Mouse (Mus musculus) forebrain, embryonic 10.5 days (tissue): Measurements from ENCODE around the gene Exoc6b. TPM values are rescaled to one million over a fixed set of nuclear protein-coding genes. Genes with fewer than 3 reads are reported as not detected.

ENCODE experiments used
- DNase-seq: peaks from one replicate; pipeline ENCODE4 v3.0.0-alpha.2; 2017; ENCODE audit warnings: low spot score; ENCODE audit errors: extremely low spot score
- H3K27ac ChIP-seq: fragments of 300-500 bp; sonication (generic); 2 replicates; pipeline ENCODE4 v1.5.1; 2016; ENCODE audit warnings: mild to moderate bottlenecking
- H3K27me3 ChIP-seq: fragments of 300-500 bp; sonication (generic); 2 replicates; pipeline ENCODE4 v1.6.1; 2016; ENCODE audit warnings: mild to moderate bottlenecking; ENCODE audit not compliant: poor library complexity, severe bottlenecking
- H3K36me3 ChIP-seq: fragments of 300-500 bp; sonication (generic); replicated peaks from 2 replicates; pipeline ENCODE4 v1.6.1; 2016; ENCODE audit warnings: mild to moderate bottlenecking, moderate library complexity
- H3K4me1 ChIP-seq: fragments of 300-500 bp; sonication (generic); 2 replicates; pipeline ENCODE4 v1.6.1; 2016
- H3K4me3 ChIP-seq: fragments of 300-500 bp; sonication (generic); 2 replicates; pipeline ENCODE4 v1.5.1; 2016; ENCODE audit warnings: mild to moderate bottlenecking, moderate library complexity
- H3K9me3 ChIP-seq: fragments of 300-500 bp; sonication (generic); 2 replicates; pipeline ENCODE4 v1.6.1; 2016; ENCODE audit warnings: mild to moderate bottlenecking, moderate library complexity
- WGBS: fragments of 180-500 bp; shearing (Covaris S2); methylation state at CpG from one replicate; pipeline ENCODE4 v1.1.7; 2016; 5-methylcytosine and 5-hydroxymethylcytosine counted together
- polyA plus RNA-seq: library from polyadenylated mRNA; unstranded; fragments of >200 nt; fragmentation: Nextera tagmentation; extraction: Ambion mirVana; gene quantifications from 2 replicates; pipeline ENCODE4 v1.2.1, GENCODE M21; 2016

The Exoc6b gene
- polyA plus RNA-seq, 1 experiment from 2014 or later: 21.7 TPM

DNA sequence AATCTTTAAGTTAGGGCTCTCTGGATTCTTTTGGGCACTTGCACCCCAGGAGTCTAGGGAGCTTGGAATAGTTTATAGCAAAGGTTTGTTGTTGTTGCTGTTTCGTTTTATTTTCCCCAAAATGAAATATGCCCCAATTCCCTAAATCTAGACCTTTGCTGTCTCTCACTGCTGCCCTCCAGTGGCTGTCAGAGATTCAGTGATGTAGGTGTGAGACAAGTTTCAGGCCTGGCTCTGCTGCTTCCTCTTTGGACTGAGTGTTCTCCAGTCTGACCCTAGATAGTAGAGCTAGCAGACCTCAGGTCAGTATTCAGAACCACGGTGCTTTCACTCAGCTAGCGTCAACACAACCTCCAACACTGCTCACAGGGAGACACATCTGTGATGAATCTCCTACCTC is 332.4 kb downstream of the Exoc6b start:
- H3K27ac ChIP-seq: no peak overlapping the region
- H3K36me3 ChIP-seq: no peaks in the 10 kb centered on the region
- no peak for DNase-seq
- no peaks in the 10 kb centered on the region for H3K9me3 ChIP-seq
- peaks cover 6% of the 10 kb centered on the region for H3K4me1 ChIP-seq
- WGBS: 72% methylated on average over 3 of the region's 3 CpGs
- H3K27me3 ChIP-seq: no peaks in the 10 kb centered on the region
- no peak overlapping the region for H3K4me3 ChIP-seq

DNA sequence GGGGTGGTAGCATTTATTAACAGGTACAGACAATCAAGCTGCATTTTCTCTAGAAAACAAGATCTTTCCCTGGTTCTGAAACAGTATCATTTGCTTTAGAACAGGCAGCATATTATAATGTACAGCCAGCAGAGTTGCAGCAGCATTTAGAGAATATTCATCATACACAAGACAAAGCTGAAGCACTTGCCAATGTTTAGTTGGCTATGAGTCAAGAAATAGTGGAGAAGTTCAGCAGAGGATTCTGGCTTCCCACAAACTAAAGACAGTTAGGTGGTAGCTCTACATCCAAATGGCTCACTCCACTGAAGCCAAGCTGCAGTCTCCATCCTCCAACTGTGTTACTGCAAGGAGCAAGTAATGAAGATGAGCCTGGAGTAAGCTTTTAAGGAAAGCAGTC is 342.4 kb downstream of the Exoc6b start:
- no peaks in the 10 kb centered on the region for H3K27me3 ChIP-seq
- no peaks in the 10 kb centered on the region for H3K4me1 ChIP-seq
- peaks cover 3% of the 10 kb centered on the region; the same call in 1 of the 2 replicates for H3K9me3 ChIP-seq
- H3K36me3 ChIP-seq: no peaks in the 10 kb centered on the region
- no peak for DNase-seq
- no peak overlapping the region for H3K4me3 ChIP-seq
- H3K27ac ChIP-seq: no peak overlapping the region

- H3K4me1 ChIP-seq: no peaks in the 10 kb centered on the region
- H3K36me3 ChIP-seq: no peaks in the 10 kb centered on the region
- WGBS: 92% methylated on average over 11 of the region's 11 CpGs
- H3K27me3 ChIP-seq: no peaks in the 10 kb centered on the region
- H3K4me3 ChIP-seq: no peak overlapping the region
- H3K27ac ChIP-seq: no peak overlapping the region
- DNase-seq: no peak
- no peaks in the 10 kb centered on the region for H3K9me3 ChIP-seq
Measured at GRCm38 (mm10) chr6:84713171-84713570, 356.1 kb downstream of the Exoc6b start.

- Histone ChIP-seq H3K9me3 (no peaks in the 10 kb centered on the region), H3K4me3 (no peak overlapping the region), H3K4me1 (no peaks in the 10 kb centered on the region), H3K27me3 (no peaks in the 10 kb centered on the region), H3K36me3 (no peaks in the 10 kb centered on the region), H3K27ac (no peak overlapping the region)
- no peak for DNase-seq
- 83% methylated on average over 6 of the region's 6 CpGs for WGBS
Measured at GRCm38 (mm10) chr6:84710831-84711230, 358.5 kb downstream of the Exoc6b start.

- no peaks in the 10 kb centered on the region for H3K4me1 ChIP-seq
- H3K27ac ChIP-seq: no peak overlapping the region
- H3K36me3 ChIP-seq: no peaks in the 10 kb centered on the region
- 85% methylated on average over 4 of the region's 4 CpGs for WGBS
- no peak for DNase-seq
- no peak overlapping the region for H3K4me3 ChIP-seq
- H3K27me3 ChIP-seq: no peaks in the 10 kb centered on the region
- H3K9me3 ChIP-seq: no peaks in the 10 kb centered on the region
Measured at GRCm38 (mm10) chr6:84708631-84709030, 360.7 kb downstream of the Exoc6b start.

- 91% methylated on average over 5 of the region's 5 CpGs for WGBS
Measured at GRCm38 (mm10) chr6:84699579-84699978, 369.7 kb downstream of the Exoc6b start.

GRCm38 (mm10) chr6:84698288-84698673 is 371.0 kb downstream of the Exoc6b start:
- Histone ChIP-seq H3K9me3 (no peaks in the 10 kb centered on the region), H3K27me3 (no peaks in the 10 kb centered on the region), H3K4me1 (peaks cover 30% of the 10 kb centered on the region), H3K36me3 (no peaks in the 10 kb centered on the region), H3K4me3 (no peak overlapping the region), H3K27ac (no peak overlapping the region)
- no peak for DNase-seq
- WGBS: 66% methylated on average over 1 of the region's 1 CpGs

More at GRCm38 (mm10) chr6:84699579-84699978, 369.7 kb downstream of the Exoc6b start:
- H3K9me3 ChIP-seq: no peaks in the 10 kb centered on the region
- H3K4me3 ChIP-seq: no peak overlapping the region
- H3K27ac ChIP-seq: no peak overlapping the region
- H3K36me3 ChIP-seq: no peaks in the 10 kb centered on the region
- H3K4me1 ChIP-seq: peaks cover 30% of the 10 kb centered on the region
- H3K27me3 ChIP-seq: no peaks in the 10 kb centered on the region
- DNase-seq: no peak

DNA sequence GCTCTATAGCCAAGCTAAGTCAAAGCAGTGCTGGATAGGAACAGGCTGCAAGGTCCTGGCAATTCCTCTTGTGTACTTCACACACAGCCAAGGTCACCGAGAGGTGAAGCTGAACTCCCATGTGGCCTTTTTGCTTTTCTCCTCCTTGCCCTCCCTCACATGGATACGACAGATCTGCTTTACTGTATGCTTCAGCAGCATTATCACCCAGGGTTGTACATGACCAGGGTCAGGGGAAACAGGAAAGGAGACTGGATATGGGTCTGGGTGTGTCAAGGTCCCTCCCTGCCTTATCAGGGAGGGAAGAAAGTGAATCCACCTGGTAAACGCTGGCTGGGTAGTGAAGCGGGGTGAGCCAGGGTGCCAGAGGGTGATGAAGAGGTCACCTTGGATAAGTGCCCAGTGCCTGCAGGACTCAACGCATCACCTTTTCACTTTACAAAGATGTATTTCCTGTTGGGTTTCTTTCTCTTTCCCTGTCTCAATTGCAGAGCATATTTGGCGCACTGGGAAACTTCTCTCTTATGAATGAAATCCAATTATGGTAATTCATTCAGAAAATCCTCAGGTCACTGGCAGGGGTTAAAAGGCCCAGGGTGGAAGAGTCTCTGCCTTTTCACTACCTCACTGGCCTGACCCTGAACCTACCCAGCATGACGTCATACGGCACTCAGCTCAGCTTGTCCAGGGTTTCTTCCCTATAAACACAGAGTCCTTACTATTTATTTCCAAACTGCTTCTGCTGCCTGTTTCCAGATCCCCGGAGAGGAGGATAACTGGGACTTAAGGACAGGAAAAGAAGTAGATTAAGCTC is 371.6 kb downstream of the Exoc6b start:
- WGBS: 51% methylated on average over 9 of the region's 9 CpGs

DNA sequence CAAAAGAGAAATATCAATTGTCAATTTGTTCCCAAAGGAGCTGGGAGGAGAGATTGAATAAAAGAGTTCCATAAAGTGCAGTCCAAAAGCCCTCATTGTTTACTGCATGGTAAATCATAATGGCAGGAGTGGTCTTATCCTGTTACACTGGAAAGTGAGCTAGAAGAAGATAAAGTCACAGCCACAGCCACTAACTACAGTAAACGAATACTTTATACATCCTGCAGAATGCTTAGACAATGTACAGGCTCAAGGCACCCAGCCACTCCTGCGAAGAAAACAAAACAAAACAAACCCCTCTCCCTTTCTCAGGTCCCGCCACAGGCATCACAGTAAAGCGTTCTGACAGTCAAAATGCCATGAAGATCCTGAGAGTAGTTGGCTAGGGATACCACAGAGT is 375.5 kb downstream of the Exoc6b start:
- Histone ChIP-seq H3K27me3 (no peaks in the 10 kb centered on the region), H3K9me3 (no peaks in the 10 kb centered on the region), H3K4me3 (no peak overlapping the region), H3K4me1 (peaks cover 25% of the 10 kb centered on the region), H3K27ac (no peak overlapping the region), H3K36me3 (no peaks in the 10 kb centered on the region)
- 76% methylated on average over 4 of the region's 4 CpGs for WGBS
- no peak for DNase-seq

More for the DNA sequence above, 371.6 kb downstream of the Exoc6b start:
- DNase-seq: no peak
- H3K27me3 ChIP-seq: no peaks in the 10 kb centered on the region
- H3K36me3 ChIP-seq: no peaks in the 10 kb centered on the region
- no peaks in the 10 kb centered on the region for H3K9me3 ChIP-seq
- H3K4me3 ChIP-seq: no peak overlapping the region
- H3K4me1 ChIP-seq: peaks cover 30% of the 10 kb centered on the region
- no peak overlapping the region for H3K27ac ChIP-seq

DNA sequence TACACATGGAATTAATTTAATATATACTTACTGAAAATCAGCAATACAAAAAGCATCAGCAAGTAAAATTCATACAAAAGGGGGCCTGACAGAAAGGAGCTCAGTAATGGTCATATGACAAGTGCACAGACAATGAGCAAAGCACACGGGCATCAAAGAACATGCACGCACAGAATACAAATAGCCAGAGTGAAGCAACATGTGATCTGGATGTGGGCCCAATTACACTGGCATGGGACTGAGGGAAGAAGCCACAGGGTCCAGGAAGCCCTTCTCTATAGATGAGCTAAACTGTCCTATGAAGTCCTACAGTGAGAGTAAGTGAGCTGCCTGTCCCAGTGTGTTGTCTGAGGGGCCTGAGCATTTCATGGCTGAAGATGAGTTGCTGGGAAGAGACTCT is 376.1 kb downstream of the Exoc6b start:
- Histone ChIP-seq H3K4me1 (peaks cover 19% of the 10 kb centered on the region), H3K27ac (no peak overlapping the region), H3K4me3 (no peak overlapping the region), H3K9me3 (no peaks in the 10 kb centered on the region), H3K27me3 (no peaks in the 10 kb centered on the region), H3K36me3 (no peaks in the 10 kb centered on the region)
- 89% methylated on average over 2 of the region's 2 CpGs for WGBS
- no peak for DNase-seq

- 93% methylated on average over 3 of the region's 3 CpGs for WGBS
- Histone ChIP-seq H3K27ac (no peak overlapping the region), H3K4me3 (no peak overlapping the region), H3K36me3 (no peaks in the 10 kb centered on the region), H3K9me3 (no peaks in the 10 kb centered on the region), H3K27me3 (no peaks in the 10 kb centered on the region), H3K4me1 (peaks cover 6% of the 10 kb centered on the region)
- no peak for DNase-seq
Measured at GRCm38 (mm10) chr6:84691907-84692306, 377.4 kb downstream of the Exoc6b start.

- no peak for DNase-seq
- no peak overlapping the region for H3K27ac ChIP-seq
- WGBS: 83% methylated on average over 3 of the region's 3 CpGs
Measured at GRCm38 (mm10) chr6:84677770-84678169, 391.5 kb downstream of the Exoc6b start.

DNA sequence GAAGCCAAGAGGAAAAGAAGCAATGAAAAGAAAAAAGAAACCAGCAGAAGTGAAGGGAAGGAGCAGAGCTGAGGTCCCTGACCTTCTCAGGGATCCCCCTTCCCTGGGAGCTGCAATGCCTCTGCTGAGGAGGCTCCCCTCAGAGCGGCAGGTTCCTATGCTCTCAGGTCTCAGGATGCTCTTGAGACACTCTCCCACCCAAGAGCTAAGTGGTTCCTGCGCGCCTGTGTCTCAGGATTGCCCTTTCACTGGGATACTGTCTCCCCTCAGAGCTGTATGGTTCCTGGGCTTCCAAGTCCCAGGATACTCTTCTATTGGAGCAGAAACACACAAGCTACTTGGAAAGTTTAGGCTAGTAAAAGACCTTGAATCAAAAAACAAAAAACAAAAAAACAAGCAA is 394.4 kb downstream of the Exoc6b start:
- DNase-seq: no peak
- Histone ChIP-seq H3K27me3 (no peaks in the 10 kb centered on the region), H3K4me3 (no peak overlapping the region), H3K9me3 (peaks cover 9% of the 10 kb centered on the region; the same call in 1 of the 2 replicates), H3K4me1 (no peaks in the 10 kb centered on the region), H3K27ac (no peak overlapping the region), H3K36me3 (no peaks in the 10 kb centered on the region)
- WGBS: 93% methylated on average over 3 of the region's 3 CpGs

More at GRCm38 (mm10) chr6:84677770-84678169, 391.5 kb downstream of the Exoc6b start:
- Histone ChIP-seq H3K4me1 (no peaks in the 10 kb centered on the region), H3K27me3 (no peaks in the 10 kb centered on the region), H3K36me3 (no peaks in the 10 kb centered on the region), H3K4me3 (no peak overlapping the region), H3K9me3 (0 out of 2 replicates have a peak, but pooled peaks cover 4% of the 10 kb centered on the region)
